Mouse (Mus musculus) c-Kit-positive CD71-negative TER-119-negative erythroid progenitor cells, embryonic 14.5 days (primary cell): ENCODE data around the gene Cd274.

ENCODE experiments used
- DNase-seq: peaks from one replicate; pipeline ENCODE4 v3.0.0-alpha.2; 2013; ENCODE audit warnings: low read depth

Cd274 gene

DNA sequence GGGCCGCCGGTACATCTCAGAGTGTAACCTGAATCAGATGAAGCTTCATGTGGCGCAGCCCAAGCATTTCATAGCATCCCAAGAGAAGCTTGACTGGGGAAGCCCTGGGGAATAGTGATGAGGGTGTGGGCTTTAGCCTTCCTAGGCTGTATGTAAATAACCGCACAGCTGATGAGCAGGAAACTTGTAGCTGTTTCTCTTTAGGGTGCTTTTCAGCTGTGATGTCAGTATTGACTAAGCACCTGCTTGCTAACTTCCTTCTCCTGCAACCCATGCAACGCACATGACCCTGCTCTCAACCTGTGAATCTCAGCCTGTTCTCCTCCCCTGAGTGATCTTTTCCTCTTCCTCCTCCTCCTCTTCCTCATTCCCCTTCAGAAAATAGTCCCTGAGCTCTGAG, 3.2 kb upstream of the Cd274 start:
- DNase-seq = no peak

DNA sequence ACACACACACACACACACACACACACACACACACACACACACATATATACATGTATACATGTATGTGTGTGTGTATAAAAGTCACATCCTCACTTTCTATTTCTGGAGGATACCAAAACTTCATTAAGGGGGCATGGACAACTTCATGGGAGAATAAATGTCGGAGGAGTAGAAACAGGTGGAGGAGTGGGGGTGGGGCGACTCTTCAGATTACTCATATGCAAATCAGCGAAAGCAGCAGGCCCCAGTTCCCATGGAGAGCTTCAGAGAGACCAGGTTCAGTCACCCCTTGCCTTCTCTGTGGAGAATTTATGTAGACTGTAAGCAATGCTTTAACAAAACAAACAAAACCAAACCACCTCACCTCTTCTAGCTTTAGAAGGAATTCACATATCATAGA, 2.1 kb upstream of the Cd274 start:
- DNase-seq = no peak

DNA sequence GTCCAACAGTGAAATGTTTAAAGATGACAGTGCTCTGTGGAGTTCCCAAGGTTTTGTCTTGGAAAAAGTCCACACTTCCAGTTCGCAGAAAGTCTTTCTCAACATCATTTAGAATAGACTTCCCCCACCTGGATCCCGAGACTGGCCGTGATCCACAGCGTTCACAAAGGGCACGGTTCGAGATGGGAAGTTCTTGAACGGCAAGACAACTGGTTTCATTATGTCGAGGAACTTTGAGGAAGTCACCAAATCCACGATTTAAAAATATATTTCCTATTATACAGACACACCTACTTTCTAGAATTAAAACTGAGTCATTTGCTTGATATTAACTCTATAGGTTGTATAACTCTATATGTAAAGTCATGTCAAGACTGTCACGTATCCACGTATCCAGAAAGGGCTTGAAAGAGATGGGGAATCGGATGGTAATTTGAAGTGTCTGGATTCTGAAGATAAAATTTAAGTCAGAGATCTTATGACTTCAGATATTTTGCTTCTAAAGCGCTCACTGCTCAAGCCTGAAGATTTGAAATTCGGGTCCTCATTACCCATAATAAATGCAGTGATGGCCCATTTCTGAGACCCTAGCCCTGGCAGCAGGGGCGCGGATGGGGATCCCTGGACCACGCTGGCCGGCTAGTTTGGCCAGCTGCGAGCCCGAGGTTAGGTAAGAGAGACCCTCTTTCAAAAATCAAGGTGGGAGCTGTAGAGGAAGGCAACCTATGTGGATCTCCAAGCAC, 858 bp upstream of the Cd274 start:
- no peak for DNase-seq

DNA sequence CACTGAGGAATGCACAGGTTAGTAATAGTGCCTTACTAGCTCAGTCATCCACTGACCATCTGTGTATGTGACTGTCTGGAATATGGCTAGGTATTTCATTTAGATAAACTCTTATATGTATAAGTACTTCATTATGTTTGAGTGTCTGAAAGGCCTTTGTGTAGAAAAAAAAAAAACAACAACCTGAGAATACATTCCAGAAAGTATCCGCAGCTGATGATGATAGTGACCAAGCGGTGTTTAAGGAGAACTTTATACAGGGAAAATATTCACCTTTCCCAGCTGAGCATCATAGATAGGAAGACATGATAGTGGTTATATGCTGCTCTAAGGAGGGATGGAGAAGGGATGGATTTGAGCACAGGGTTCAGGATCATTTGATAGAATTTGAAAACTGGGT, 786 bp downstream of the Cd274 start:
- no peak for DNase-seq

GRCm38 (mm10) chr19:29368671-29369309, 1.5 kb downstream of the Cd274 start:
- no peak for DNase-seq

DNA sequence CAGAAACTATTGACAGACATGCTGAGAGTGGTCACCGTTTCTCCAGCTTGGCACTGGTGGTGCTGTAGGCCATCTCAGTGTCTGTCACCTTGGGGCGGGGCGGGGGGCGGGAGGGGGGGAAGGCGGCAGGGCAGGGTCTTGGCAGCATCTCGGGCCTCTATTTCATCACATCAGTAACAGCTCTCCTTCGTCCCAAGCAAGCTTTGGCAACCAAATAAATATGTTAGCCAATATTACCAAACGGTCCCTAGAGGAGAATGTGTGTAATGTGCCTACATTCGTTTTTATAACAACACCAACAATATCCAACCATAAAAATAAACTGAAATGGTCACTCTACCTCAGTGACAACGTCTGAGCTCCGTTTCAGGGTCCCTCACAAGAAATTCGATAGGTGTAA, 2.9 kb downstream of the Cd274 start:
- DNase-seq = no peak

- no peak for DNase-seq
Observed at GRCm38 (mm10) chr19:29370545-29371283, 3.5 kb downstream of the Cd274 start.

- no peak for DNase-seq
Observed at GRCm38 (mm10) chr19:29371284-29372081, 4.2 kb downstream of the Cd274 start.

- DNase-seq = no peak
Observed at GRCm38 (mm10) chr19:29372138-29372537, 4.9 kb downstream of the Cd274 start.

- no peak for DNase-seq
Observed at GRCm38 (mm10) chr19:29372621-29373020, 5.4 kb downstream of the Cd274 start.

DNA sequence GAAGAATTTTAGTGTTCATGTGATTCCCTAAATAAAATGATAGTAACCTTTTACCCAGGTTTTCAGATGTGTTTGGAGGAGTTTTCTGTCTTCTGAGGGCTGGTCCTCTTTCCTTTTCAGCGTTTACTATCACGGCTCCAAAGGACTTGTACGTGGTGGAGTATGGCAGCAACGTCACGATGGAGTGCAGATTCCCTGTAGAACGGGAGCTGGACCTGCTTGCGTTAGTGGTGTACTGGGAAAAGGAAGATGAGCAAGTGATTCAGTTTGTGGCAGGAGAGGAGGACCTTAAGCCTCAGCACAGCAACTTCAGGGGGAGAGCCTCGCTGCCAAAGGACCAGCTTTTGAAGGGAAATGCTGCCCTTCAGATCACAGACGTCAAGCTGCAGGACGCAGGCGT, 6.2 kb downstream of the Cd274 start:
- DNase-seq = no peak

- no peak for DNase-seq
Observed at GRCm38 (mm10) chr19:29374947-29375346, 7.7 kb downstream of the Cd274 start.

DNA sequence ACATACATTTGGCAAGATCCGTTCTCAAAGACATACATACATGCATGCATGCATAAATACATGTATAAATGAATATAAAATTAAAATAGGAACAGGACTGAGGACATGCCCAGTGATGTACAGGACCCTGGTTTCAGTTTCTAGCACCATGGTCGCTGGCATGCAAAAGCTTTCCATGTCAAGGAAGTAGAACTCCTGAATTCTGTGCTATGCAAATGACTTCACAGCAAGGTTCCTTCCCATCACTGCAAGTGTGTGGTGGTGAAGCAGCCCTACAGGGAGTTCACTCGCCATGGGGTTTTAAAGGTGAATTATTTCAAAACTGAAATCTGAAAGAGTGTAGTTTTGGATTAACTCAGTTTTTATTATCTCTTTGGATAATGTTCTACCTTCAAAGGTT, 9.1 kb downstream of the Cd274 start:
- no peak for DNase-seq

DNA sequence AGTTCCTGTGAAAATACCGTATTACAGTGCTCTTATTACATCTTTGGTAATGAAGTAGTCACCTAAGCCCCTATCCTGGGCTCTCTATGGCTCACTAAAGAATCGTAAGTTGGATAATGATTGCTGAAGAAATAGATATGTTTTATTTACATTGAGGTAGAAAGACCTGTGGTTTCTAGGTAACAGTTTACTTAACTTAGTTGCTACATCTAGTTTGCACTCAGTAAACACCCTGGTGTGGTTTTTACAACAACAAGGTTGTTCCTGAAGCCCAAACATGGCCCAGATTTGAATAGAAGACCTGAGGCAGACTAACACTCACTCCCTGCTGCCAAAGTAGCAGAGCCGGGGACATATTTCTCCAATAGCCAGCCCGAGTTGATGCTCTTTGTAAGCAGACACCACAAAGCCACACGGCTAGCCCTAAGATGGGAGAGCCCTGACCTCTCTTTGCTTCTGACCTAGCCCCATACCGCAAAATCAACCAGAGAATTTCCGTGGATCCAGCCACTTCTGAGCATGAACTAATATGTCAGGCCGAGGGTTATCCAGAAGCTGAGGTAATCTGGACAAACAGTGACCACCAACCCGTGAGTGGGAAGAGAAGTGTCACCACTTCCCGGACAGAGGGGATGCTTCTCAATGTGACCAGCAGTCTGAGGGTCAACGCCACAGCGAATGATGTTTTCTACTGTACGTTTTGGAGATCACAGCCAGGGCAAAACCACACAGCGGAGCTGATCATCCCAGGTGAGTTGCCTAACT, 12.8 kb downstream of the Cd274 start:
- no peak for DNase-seq

DNA sequence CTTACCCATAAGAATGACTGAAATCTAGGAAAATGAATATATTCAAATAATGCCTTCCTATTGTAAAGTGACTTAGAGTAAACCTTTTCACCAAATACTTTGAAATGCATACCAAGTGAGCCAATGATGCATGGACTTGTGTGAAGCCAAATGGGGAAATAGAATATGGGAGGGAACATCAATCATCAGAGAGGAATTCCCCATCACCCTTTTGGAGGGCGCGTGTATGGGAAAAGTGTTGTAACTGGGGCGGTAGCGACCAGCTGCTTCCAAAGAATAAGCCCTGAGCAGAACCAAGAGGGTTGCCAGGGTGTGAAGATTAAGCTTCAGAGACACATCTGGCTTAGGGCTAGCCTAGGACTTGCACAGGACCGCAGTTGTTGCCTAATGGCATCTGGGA, 16.1 kb downstream of the Cd274 start:
- no peak for DNase-seq

DNA sequence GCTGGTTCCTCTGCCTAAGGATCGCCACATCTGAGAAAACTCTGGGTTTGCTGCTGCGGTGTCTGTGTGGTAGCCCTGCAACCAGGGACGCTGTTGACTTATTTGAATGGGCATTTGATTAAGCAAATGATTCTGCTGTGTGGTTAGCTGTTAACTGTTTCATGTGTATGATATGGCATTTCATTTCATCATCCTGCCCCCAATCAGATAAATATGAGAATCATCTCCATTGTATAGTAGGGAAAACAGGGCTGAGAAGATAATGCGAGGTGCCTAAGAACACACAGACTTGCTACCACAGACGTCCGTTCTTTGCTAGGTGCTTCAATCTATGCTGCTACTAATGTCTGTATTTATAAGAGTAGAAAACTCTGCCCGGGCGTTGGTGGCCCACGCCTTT, 17.2 kb downstream of the Cd274 start:
- no peak for DNase-seq

DNA sequence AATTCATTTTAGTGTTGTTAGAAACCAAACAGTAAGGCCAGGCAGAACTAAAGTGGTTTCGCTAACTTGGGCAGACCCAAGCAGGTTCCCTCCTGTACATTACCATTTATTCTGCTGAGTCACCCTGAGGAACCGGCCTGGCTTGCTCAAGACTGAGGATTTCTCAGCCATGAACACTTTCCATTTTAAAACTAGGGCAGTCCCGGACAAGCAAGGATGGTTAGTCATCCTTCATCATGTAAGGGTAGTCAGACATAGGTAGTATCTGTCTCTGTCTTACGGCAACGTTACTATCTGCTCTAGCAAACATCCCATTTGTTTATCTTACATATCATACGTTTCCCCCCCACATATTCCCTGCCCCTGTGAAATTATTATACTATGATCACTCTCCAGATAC, 17.7 kb downstream of the Cd274 start:
- no peak for DNase-seq

DNA sequence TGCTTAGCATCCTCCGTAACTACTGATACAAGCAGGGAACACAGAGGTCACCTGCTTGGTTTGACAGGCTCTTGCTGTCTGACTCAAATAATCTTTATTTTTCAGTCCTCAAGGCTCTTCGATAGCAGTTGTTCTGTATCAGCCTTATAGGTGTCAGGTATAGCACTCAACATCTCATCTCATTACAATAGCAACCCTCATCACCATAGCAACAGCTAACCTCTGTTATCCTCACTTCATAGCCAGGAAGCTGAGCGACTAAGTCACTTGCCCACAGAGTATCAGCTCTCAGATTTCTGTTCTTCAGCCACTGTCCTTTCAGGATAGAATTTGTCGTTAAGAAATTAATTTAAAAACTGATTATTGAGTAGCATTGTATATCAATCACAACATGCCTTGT, 18.6 kb downstream of the Cd274 start:
- DNase-seq = no peak

GRCm38 (mm10) chr19:29388818-29389217, 21.6 kb downstream of the Cd274 start:
- no peak for DNase-seq

DNA sequence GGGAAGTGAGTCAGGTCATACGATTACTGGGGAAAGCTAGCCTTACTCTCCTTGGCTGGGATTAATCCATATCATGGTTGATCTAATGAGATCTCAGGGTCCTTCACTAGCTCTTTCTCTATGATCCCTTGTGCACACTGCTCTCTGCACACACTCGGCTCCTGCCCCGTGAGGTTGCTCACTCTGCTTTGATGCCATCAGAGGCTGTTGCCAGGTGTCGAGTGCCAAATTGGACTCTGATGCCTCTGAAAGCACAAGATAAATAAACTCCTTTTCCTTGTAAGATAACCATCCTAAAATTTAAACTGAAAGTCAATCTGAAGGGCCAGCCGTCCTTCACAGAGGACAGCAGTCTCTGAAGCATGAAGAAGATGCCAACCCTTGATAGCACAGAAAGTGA, 23.2 kb downstream of the Cd274 start:
- no peak for DNase-seq

DNA sequence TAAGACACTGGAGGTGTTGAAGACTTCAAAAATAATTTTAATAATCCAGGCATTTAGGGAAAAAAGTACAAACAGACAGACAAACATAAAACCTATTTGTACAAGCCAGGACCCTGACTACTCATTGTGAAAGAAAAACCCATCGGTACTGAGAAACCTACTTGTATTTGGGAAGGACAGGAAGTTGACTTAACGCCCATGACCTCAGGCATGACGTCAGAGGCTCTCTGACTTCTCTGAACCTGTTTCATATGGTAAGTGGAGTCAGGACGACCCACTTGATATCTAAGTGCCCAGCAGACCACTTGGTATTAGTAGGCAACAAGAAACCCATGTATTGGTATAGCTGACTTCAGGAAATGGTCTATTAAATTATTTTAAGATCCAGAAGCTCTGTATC, 24.0 kb downstream of the Cd274 start:
- no peak for DNase-seq

DNA sequence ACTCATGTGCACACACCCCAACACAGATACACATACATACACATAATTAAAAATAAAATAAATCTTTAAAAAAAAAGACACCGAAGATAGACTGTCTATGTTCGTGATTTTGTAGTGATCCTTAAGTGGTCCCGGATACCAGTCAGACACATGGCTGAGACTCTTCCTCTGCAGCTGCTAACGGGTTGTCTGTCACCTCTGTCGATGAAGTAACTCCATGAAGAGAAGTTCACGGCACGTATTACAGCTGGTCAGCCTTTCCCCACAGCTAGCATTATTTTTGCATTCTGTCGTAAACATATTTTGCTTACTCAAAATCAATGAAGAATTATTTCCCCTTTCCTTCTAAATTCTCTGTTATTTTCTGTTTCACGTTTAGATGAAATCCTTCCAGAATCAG, 26.1 kb downstream of the Cd274 start:
- no peak for DNase-seq
